Mouse (Mus musculus): Measurements from ENCODE around the gene Slc20a1.

DNA sequence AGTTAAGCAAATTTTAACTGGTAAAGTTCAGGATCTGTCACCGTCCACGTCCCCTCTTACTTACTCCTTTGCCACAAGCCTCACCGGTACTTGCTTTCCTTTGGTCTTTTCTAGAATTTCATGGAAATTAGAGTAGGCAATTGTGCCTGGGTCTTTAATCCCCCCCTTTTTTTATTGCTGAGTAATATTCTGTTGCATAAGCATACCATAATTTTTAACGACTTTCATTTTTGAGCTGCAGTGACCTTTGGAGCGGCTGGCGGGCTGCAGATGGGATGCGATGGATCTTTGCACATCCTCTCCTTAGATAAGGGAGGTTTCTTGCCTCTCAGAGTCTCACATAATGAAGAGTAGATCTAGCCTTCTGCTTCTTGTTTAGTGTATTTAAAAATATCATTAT is 30.8 kb downstream of the Slc20a1 start:
- TF ChIP-seq CTCF (conservative IDR thresholded peaks at IDR 0.05; ENCODE audit: low read length), result no peak
- no peak for TF ChIP-seq NANOG (IDR thresholded peaks at IDR 0.05; ENCODE audit: borderline replicate concordance, low read length)
- TF ChIP-seq POU5F1 (IDR thresholded peaks at IDR 0.05; ENCODE audit: borderline replicate concordance, low read length), result no peak

Data from E14TG2a.4 (cell line).